18 mouse cellular contexts compared by ENCODE assay signal in genomic region chr11:76974680-76975319, GRCm38 (mm10). TPM values are rescaled to one million over a fixed set of nuclear protein-coding genes. Genes with fewer than 3 reads are reported as not detected.
A peak's percentile ranks its signal among the peaks of the same experiment; 100 is the strongest.
DNase-seq lines count a peak whose midpoint lies in the region; ATAC-seq lines count a peak whose summit lies in the region.
"Had no signal": no experiment of that assay in that cellular context is flagged by ENCODE, and none has a peak within 500 bp of the region (broad histone marks: within the 10 kb centered on the region; RNA-seq: fewer than 3 reads in every experiment).

No protein-coding gene starts in this region.

- peaks cover 78% of the 10 kb centered on the region for H3K36me3 ChIP-seq in heart, embryonic 12.5 days
- H3K36me3 ChIP-seq in liver, embryonic 15.5 days (replicated peaks) = peaks cover 68% of the 10 kb centered on the region
- peaks cover 90% of the 10 kb centered on the region for H3K36me3 ChIP-seq in liver, embryonic 12.5 days

- no peak overlapping the region for H3K9ac ChIP-seq in heart, embryonic 12.5 days
- H3K9ac ChIP-seq in liver, embryonic 15.5 days = no peak overlapping the region
- no peak overlapping the region for H3K9ac ChIP-seq in liver, embryonic 12.5 days
- H3K9ac ChIP-seq: hindbrain, embryonic 15.5 days; limb, embryonic 15.5 days; midbrain, embryonic 13.5 days had no signal

- no peak overlapping the region for H3K4me2 ChIP-seq in heart, embryonic 12.5 days
- no peak overlapping the region for H3K4me2 ChIP-seq in liver, embryonic 15.5 days
- no peak overlapping the region for H3K4me2 ChIP-seq in liver, embryonic 12.5 days
- H3K4me2 ChIP-seq: hindbrain, embryonic 15.5 days; limb, embryonic 15.5 days; midbrain, embryonic 13.5 days had no signal

- no peak overlapping the region for H3K27ac ChIP-seq in heart, embryonic 12.5 days (ENCODE audit: poor library complexity, severe bottlenecking)
- H3K27ac ChIP-seq in liver, embryonic 15.5 days (replicated peaks) = 0 out of 2 replicates have a peak overlapping the region, but pooled peaks have one; percentile 31
- no peak overlapping the region for H3K27ac ChIP-seq in liver, embryonic 12.5 days
- H3K27ac ChIP-seq: forebrain, embryonic 10.5 days; hindbrain, embryonic 15.5 days; limb, embryonic 15.5 days; midbrain, embryonic 13.5 days had no signal

- H3K4me3 ChIP-seq in heart, embryonic 12.5 days = no peak overlapping the region
- H3K4me3 ChIP-seq in liver, embryonic 15.5 days (replicated peaks) = no peak overlapping the region
- H3K4me3 ChIP-seq in liver, embryonic 12.5 days = no peak overlapping the region
- H3K4me3 ChIP-seq: forebrain, embryonic 10.5 days; hindbrain, embryonic 15.5 days; limb, embryonic 15.5 days; midbrain, embryonic 13.5 days had no signal

- WGBS in heart, embryonic 12.5 days = 82% methylated on average over 7 of the region's 7 CpGs
- WGBS in liver, embryonic 15.5 days (ENCODE audit: insufficient replicate concordance) = 63% methylated on average over 7 of the region's 7 CpGs
- 77% methylated on average over 7 of the region's 7 CpGs for WGBS in liver, embryonic 12.5 days (ENCODE audit: insufficient replicate concordance)

- ATAC-seq in heart, embryonic 12.5 days (ENCODE audit: insufficient number of reproducible peaks, low FRiP score) = no peak
- ATAC-seq in liver, embryonic 15.5 days (ENCODE audit: insufficient read depth) = no peak; the same call in 1 of the 2 replicates
- ATAC-seq in liver, embryonic 12.5 days = no peak
- ATAC-seq in megakaryocyte, adult 5-6 weeks (ENCODE audit: poor library complexity, severe bottlenecking) = peak; percentile 47; the same call in 1 of the 2 replicates
- ATAC-seq: midbrain, embryonic 13.5 days had no signal

- 0 out of 2 replicates have a peak, but pooled peaks cover 3% of the 10 kb centered on the region for H3K9me3 ChIP-seq in heart, embryonic 12.5 days (replicated peaks)
- H3K9me3 ChIP-seq in liver, embryonic 15.5 days (replicated peaks) = no peaks in the 10 kb centered on the region
- no peaks in the 10 kb centered on the region for H3K9me3 ChIP-seq in liver, embryonic 12.5 days (replicated peaks)
- H3K9me3 ChIP-seq: forebrain, embryonic 10.5 days; hindbrain, embryonic 15.5 days; limb, embryonic 15.5 days; midbrain, embryonic 13.5 days had no signal

- no peaks in the 10 kb centered on the region for H3K4me1 ChIP-seq in heart, embryonic 12.5 days (replicated peaks)
- no peaks in the 10 kb centered on the region; the same call in none of the 2 replicates for H3K4me1 ChIP-seq in liver, embryonic 15.5 days (replicated peaks)
- no peaks in the 10 kb centered on the region for H3K4me1 ChIP-seq in liver, embryonic 12.5 days
- H3K4me1 ChIP-seq: forebrain, embryonic 10.5 days; hindbrain, embryonic 15.5 days; limb, embryonic 15.5 days; midbrain, embryonic 13.5 days had no signal

- no peaks in the 10 kb centered on the region for H3K27me3 ChIP-seq in heart, embryonic 12.5 days (replicated peaks)
- H3K27me3 ChIP-seq in liver, embryonic 15.5 days = no peaks in the 10 kb centered on the region
- no peaks in the 10 kb centered on the region for H3K27me3 ChIP-seq in liver, embryonic 12.5 days (replicated peaks)
- H3K27me3 ChIP-seq: hindbrain, embryonic 15.5 days; limb, embryonic 15.5 days; midbrain, embryonic 13.5 days had no signal

- DNase-seq in adrenal gland, postnatal 14 days = peak; percentile 42
- DNase-seq in adrenal gland, adult 2 months = no peak
- peak; percentile 13 for DNase-seq in heart, postnatal 4 days
- no peak for DNase-seq in adipocyte (ENCODE audit: low spot score)
- DNase-seq: cerebellum, adult 9-10 months; gastrocnemius, postnatal 10 days; layer of hippocampus, postnatal 36 days; lung, postnatal 36 days; thymus, postnatal 14 days had no signal

RNA-seq across cellular contexts. Expression of gene Slc6a4, which starts 23.6 kb away (rescaled TPM):
- 37.1 and 38.4 TPM in 2 replicates for total RNA-seq in adrenal gland, postnatal 14 days (2021)
- 10 to 100 TPM; 46.6 to 50.2 TPM for total RNA-seq in adrenal gland, adult 2 months (2021)
- 15.9 and 18.3 TPM in 2 replicates for polyA plus RNA-seq in adrenal gland, adult 2 months (2012; rRNA removed)
- under 1 TPM; 0.62 to 0.74 TPM for total RNA-seq in heart, postnatal 4 days (2021)
- polyA plus RNA-seq in heart, embryonic 12.5 days (2016; fragmentation: Nextera tagmentation; extraction: Ambion mirVana) = 1.3 and 1.6 TPM in 2 replicates
- 2.1 and 2.4 TPM in 2 replicates for polyA plus RNA-seq in liver, embryonic 15.5 days (2015; fragmentation: Nextera tagmentation; extraction: Ambion mirVana)
- 2.2 and 2.8 TPM in 2 replicates for polyA plus RNA-seq in liver, embryonic 12.5 days (2016; fragmentation: Nextera tagmentation; extraction: Ambion mirVana)
- total RNA-seq in megakaryocyte, adult 5-6 weeks (2015) = 0.49 and 0.64 TPM in 2 replicates
- total RNA-seq in megakaryocyte, adult 5-6 weeks (2017) = 0.41 and 0.70 TPM in 2 replicates
- total RNA-seq: layer of hippocampus, postnatal 36 days; left cerebral cortex, postnatal 25 days had no signal

RNA-seq across cellular contexts. Expression of gene Blmh, which starts 50.2 kb away (rescaled TPM):
- total RNA-seq in adrenal gland, postnatal 14 days (2021) = 54.2 and 56.1 TPM in 2 replicates
- 10 to 100 TPM; 40.5 to 58.2 TPM for total RNA-seq in adrenal gland, adult 2 months (2021)
- polyA plus RNA-seq in adrenal gland, adult 2 months (2012; rRNA removed) = 3.4 and 3.8 TPM in 2 replicates
- total RNA-seq in heart, postnatal 4 days (2021) = 10 to 100 TPM; 66.1 to 74.4 TPM
- polyA plus RNA-seq in heart, embryonic 12.5 days (2016; fragmentation: Nextera tagmentation; extraction: Ambion mirVana) = 112 and 115 TPM in 2 replicates
- polyA plus RNA-seq in liver, embryonic 15.5 days (2015; fragmentation: Nextera tagmentation; extraction: Ambion mirVana) = 40.5 and 44.2 TPM in 2 replicates
- 77.3 and 79.2 TPM in 2 replicates for polyA plus RNA-seq in liver, embryonic 12.5 days (2016; fragmentation: Nextera tagmentation; extraction: Ambion mirVana)
- 48.4 and 55.6 TPM in 2 replicates for total RNA-seq in megakaryocyte, adult 5-6 weeks (2015)
- 139 and 143 TPM in 2 replicates for total RNA-seq in megakaryocyte, adult 5-6 weeks (2017)

Comparison
In these comparisons a context has a peak if more than half of its experiments do, and no peak if none do; other contexts are left out.
1. DNase-seq: peak in adrenal gland, postnatal 14 days (single experiment) and heart, postnatal 4 days (single experiment); none in adrenal gland, adult 2 months (single experiment) and adipocyte (single experiment).
2. RNA of gene Slc6a4, which starts 23.6 kb away (total RNA-seq): 46.6 to 50.2 TPM in adrenal gland, adult 2 months and 37.1 to 38.4 TPM in adrenal gland, postnatal 14 days; 0.62 to 0.74 TPM in heart, postnatal 4 days and 0.41 to 0.70 TPM in megakaryocyte, adult 5-6 weeks; every median in the first group is over 10 times any median in the second.